ENCODE assay signal across 31 mouse cellular contexts in the genomic region with DNA sequence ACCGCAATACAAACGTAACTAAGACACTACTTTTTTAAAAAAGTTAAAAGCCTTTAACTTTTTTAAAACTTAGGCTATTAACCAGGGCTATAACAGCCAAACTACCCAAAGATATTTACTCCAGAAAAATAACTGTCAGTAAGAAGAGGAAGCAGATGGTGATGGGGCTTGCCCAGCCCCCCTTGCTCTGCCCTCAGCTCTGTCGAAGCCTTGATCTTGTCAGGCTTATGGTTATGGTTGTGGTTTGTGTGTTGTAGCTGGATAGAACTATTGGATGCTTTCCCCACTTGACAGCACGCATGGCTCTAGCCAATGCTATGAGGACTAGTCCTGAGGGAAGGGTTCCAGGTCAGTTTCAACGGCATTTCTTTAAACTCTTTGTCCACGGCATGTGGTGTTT. TPM values are rescaled to one million over a fixed set of nuclear protein-coding genes. Genes with fewer than 3 reads are reported as not detected.
"Had no signal": no experiment of that assay in that cellular context is flagged by ENCODE, and none has a peak within 500 bp of the region (broad histone marks: within the 10 kb centered on the region; RNA-seq: fewer than 3 reads in every experiment).

No protein-coding gene starts in this region.

- H3K9me3 ChIP-seq: heart, embryonic 12.5 days; heart, embryonic 13.5 days; heart, embryonic 15.5 days; hindbrain, embryonic 10.5 days; hindbrain, embryonic 12.5 days; hindbrain, embryonic 13.5 days; hindbrain, embryonic 15.5 days; intestine, embryonic 15.5 days; kidney, embryonic 15.5 days had no signal

- H3K36me3 ChIP-seq: heart, embryonic 13.5 days; heart, embryonic 15.5 days; hindbrain, embryonic 10.5 days; hindbrain, embryonic 12.5 days; hindbrain, embryonic 15.5 days; intestine, embryonic 15.5 days had no signal

- H3K4me3 ChIP-seq: heart, embryonic 12.5 days; heart, embryonic 13.5 days; heart, embryonic 15.5 days; hindbrain, embryonic 10.5 days; hindbrain, embryonic 12.5 days; hindbrain, embryonic 13.5 days; hindbrain, embryonic 15.5 days; intestine, embryonic 15.5 days; kidney, embryonic 15.5 days; layer of hippocampus, adult 2 months; left cerebral cortex, adult 2 months had no signal

- DNase-seq: heart, postnatal 10 days; heart, postnatal 14 days; heart, postnatal 36 days; heart, postnatal 4 days; kidney, adult 11 months; kidney, adult 18-20 months; kidney, adult 2 months; kidney, adult 8-10 months; kidney, adult 9 months; kidney, postnatal 10 days; kidney, postnatal 14 days; kidney, postnatal 25 days; kidney, postnatal 36 days; kidney, postnatal 4 days; layer of hippocampus, adult 9-11 months; layer of hippocampus, postnatal 36 days had no signal

- H3K9ac ChIP-seq: heart, embryonic 12.5 days; heart, embryonic 13.5 days; heart, embryonic 15.5 days; hindbrain, embryonic 12.5 days; hindbrain, embryonic 13.5 days; hindbrain, embryonic 14.5 days; hindbrain, embryonic 15.5 days; intestine, embryonic 15.5 days; kidney, embryonic 15.5 days had no signal

- H3K27ac ChIP-seq: heart, embryonic 13.5 days; heart, embryonic 15.5 days; hindbrain, embryonic 10.5 days; hindbrain, embryonic 12.5 days; hindbrain, embryonic 13.5 days; hindbrain, embryonic 14.5 days; hindbrain, embryonic 15.5 days; hindbrain, postnatal 0 days; intestine, embryonic 15.5 days; kidney, embryonic 15.5 days; kidney, postnatal 0 days; layer of hippocampus, adult 2 months; left cerebral cortex, adult 2 months had no signal

RNA-seq across cellular contexts. Expression of gene Fbln7, which starts 3.8 kb away (rescaled TPM):
- total RNA-seq: hematopoietic stem cell, adult 5-6 weeks had no signal
